Mouse (Mus musculus) adipocyte (in vitro differentiated cells): ENCODE measurements around the gene Ccnb3.
"Not testable (repeated sequence)": the region's sequence is repeated elsewhere in the genome, so short reads cannot be mapped to it uniquely, and the experiment has no call there.

ENCODE experiments used
- DNase-seq: peaks from one replicate; pipeline ENCODE4 v3.0.0-alpha.2; 2016; ENCODE audit warnings: low spot score

Gene Ccnb3

DNA sequence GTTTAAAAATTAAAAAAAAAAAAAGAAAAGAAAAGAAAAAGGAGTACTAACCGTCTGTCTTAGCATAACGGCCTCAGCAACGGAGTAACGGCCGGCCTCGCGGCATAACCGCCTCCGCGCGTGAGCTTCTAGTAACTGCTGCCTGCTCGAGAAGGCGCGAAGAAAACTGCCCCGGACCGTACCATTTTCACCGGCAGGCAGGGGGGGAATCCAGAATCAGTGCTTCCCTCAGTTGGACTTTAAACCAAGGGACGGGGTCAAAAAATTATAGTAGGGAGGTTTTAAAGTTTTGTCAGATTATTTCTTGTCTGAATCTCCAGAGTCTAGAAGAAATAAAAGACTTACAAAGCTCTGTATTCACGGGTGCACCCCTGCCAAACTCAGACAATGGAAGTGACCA is at the start of gene Ccnb3:
Ccnb3 (minus strand) TSS at position 101 of the 400 bp plus-strand sequence.
- no peak for DNase-seq

GRCm38 (mm10) chrX:7090323-7090722 is 48.9 kb upstream of the Ccnb3 start:
- no peak for DNase-seq

DNA sequence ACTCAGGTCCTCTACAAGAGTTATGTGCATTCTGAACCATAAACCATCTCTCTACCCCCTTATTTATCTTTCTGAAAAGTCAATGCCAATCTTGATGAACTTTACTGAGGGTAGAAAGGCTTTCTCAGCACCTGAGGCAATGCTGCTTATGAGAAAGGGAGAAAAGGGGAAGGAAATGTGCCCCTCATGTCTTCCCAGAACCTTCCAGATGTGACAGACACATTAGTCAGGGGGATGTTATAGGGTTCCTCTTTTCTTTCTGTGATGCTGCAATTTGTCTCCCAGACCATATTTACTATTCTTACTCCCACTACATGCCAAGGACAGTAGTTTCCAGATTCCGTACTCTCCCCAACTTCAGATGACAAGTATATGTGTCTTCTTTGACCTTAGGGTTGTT is 44.5 kb upstream of the Ccnb3 start:
- DNase-seq = no peak

GRCm38 (mm10) chrX:7079820-7080429 is 38.5 kb upstream of the Ccnb3 start:
- DNase-seq = no peak

DNA sequence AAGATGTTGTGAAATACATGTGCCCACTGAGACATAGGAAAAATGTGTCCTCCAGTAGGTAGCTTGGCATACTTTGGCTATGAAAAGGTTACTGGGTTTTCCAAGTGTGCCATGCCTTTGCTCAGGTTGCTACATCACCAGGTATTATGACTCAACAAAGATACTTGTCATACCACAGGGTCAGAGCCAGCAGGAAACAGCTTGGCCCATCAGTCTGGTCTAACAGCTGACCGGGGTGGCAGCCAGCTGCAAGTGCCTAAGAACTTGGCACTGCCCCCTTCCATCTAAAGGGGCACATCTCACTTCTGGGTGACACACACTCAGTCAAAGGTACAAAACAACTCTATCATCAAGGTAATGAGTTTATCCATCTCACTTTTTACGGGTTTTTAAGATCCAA is 26.6 kb upstream of the Ccnb3 start:
- DNase-seq = no peak

- DNase-seq = no peak
Observed at GRCm38 (mm10) chrX:7067219-7067618, 25.8 kb upstream of the Ccnb3 start, which contains the start of gene Akap4. Akap4 (plus strand) TSS chrX:7067519.

DNA sequence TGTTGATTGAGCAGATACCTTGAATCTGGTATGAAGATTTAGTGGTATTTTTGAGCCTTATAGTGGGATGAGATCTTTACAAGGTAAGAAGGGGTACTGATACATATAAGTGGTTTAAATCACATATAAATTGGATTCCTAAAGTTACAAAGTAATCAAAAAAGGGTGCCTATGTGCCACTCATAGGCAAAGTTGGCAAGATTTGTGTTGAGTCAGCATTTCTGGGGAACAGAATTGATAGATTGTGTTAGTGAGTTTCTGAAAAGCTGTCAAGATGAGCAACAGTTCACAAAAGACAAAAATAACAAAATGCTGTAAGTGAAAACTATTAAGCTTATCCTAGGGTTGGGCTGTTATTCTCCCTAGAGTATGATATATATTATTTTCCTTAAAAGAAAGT is 22.7 kb upstream of the Ccnb3 start:
- DNase-seq = no peak

DNA sequence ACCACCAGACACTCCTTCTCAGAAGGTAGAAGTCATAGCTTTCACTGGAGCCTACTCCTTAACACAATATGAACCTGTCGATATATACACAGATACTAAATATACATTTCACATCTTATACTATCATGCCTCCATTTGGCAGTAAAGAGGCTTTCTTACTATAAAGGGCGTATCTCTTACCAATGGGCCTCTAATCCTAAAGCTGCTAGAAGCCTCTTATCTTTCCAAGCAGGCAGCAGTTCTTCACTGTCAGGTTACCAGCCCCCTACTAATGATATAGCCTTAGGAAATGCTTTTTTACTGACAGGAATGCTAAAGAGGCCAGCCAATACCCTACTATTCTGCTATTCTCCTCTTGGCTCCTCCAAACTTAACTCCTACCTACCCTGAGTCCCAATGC is 16.2 kb upstream of the Ccnb3 start:
- no peak for DNase-seq

DNA sequence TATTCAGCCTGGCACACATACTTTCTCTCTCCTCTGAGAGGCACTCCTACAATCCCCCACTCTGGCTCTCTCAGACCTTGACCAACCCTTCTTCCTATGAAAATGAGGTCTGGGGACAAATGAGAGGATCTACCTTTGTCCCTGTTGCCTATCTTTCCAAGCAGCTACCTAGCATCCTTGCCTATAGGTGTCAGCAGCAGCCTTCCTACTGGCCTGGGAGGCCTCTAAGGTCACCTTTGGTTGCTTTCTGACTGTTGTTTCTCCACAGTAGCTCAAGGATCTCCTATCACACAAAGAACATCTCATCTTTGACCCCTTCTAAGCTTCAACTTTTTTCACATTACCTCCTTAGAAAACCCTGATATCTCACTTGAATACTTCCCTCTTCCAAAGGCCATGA is 15.6 kb upstream of the Ccnb3 start:
- no peak for DNase-seq

GRCm38 (mm10) chrX:6983916-6984315 is 57.5 kb downstream of the Ccnb3 start:
- not testable (repeated sequence) for DNase-seq

DNA sequence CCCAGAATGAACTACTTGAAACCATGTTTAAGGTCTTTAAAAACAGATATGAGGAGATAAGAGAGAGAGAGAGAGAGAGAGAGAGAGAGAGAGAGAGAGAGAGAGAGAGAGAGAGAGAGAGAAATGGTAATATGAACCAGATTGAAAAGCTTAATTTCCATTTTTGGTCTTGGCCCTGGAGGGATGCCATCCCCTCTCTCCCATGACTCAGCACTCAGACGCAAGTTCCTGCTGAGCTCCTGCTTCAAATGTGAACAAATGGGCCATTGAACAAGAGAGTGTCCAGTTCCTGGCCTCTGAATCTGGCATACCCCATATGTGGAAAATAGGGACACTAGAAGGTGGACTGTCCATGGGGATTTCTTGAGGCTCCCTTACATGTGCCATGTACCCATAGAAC is 69.5 kb downstream of the Ccnb3 start:
- DNase-seq = peak; percentile 7

- DNase-seq = no peak
Observed at GRCm38 (mm10) chrX:6968598-6968997, 72.8 kb downstream of the Ccnb3 start.
